23 mouse cellular contexts compared by ENCODE assay signal in the genomic region with DNA sequence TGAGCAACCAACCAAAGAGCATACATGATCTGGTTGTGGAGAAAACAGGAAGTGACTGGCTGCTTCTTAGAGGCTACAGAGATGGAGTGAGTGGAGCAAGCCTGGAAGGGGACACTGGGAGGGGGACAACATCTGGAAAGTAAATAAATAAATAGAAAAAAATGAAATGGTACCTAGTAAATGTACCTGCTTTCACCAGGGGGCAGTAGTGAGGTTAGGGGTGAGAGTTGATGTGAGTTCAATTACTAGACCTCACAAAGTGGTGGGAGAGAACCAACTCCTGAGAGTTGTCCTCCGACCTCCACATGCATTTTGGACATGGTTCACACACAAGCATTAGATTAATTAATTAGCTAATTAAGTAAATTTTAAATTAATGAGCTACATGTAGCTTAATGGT.
A peak's percentile ranks its signal among the peaks of the same experiment; 100 is the strongest.
DNase-seq lines count a peak whose midpoint lies in the region; TF ChIP-seq lines count a peak whose summit lies in the region.
"Had no signal": no experiment of that assay in that cellular context is flagged by ENCODE, and none has a peak within 500 bp of the region (broad histone marks: within the 10 kb centered on the region; RNA-seq: fewer than 3 reads in every experiment).

No protein-coding gene starts in this region.

- WGBS in cerebellum, adult 2 months = 93% methylated on average over 1 of the region's 1 CpGs

- no peaks in the 10 kb centered on the region for H3K4me1 ChIP-seq in cerebellum, adult 2 months (ENCODE audit: control insufficient read depth, insufficient read depth, low read length)
- H3K4me1 ChIP-seq: embryonic facial prominence, embryonic 12.5 days; embryonic facial prominence, embryonic 15.5 days; heart, embryonic 12.5 days; heart, embryonic 15.5 days; hindbrain, embryonic 10.5 days; hindbrain, embryonic 13.5 days; intestine, embryonic 15.5 days had no signal

- TF ChIP-seq CTCF in cerebellum, adult 2 months (IDR thresholded peaks at IDR 0.05; ENCODE audit: borderline replicate concordance, insufficient read depth, low read depth, low read length) = no peak
- peak; percentile 12 for TF ChIP-seq CTCF in left cerebral cortex, adult 2 months (IDR thresholded peaks at IDR 0.05)

- TF ChIP-seq POLR2A in cerebellum, adult 2 months (IDR thresholded peaks at IDR 0.05; ENCODE audit: borderline replicate concordance, insufficient read depth, low read length) = no peak

- intact Hi-C loops in left cerebral cortex, adult 2 months (cut with DNase I) = no loop called here
- intact Hi-C loops in left cerebral cortex, postnatal 25 days (cut with DNase I) = no loop called here

- no peaks in the 10 kb centered on the region for H3K27me3 ChIP-seq in cerebellum, adult 2 months (ENCODE audit: control insufficient read depth, insufficient read depth, low read length)
- H3K27me3 ChIP-seq: embryonic facial prominence, embryonic 12.5 days; embryonic facial prominence, embryonic 15.5 days; heart, embryonic 12.5 days; heart, embryonic 15.5 days; hindbrain, embryonic 13.5 days; intestine, embryonic 15.5 days had no signal

- H3K27ac ChIP-seq in cerebellum, adult 2 months (ENCODE audit: insufficient read depth, low read length) = no peak overlapping the region
- no peak overlapping the region for H3K27ac ChIP-seq in left cerebral cortex, adult 2 months
- H3K27ac ChIP-seq: embryonic facial prominence, embryonic 12.5 days; embryonic facial prominence, embryonic 15.5 days; heart, embryonic 15.5 days; hindbrain, embryonic 10.5 days; hindbrain, embryonic 13.5 days; intestine, embryonic 15.5 days had no signal

- no peak overlapping the region for H3K4me3 ChIP-seq in cerebellum, adult 2 months (replicated peaks; ENCODE audit: insufficient read depth, low read depth, low read length)
- no peak overlapping the region for H3K4me3 ChIP-seq in left cerebral cortex, adult 2 months
- H3K4me3 ChIP-seq: embryonic facial prominence, embryonic 12.5 days; embryonic facial prominence, embryonic 15.5 days; heart, embryonic 12.5 days; heart, embryonic 15.5 days; hindbrain, embryonic 10.5 days; hindbrain, embryonic 13.5 days; intestine, embryonic 15.5 days had no signal

- peak; percentile 2 to 15 for DNase-seq in cerebellum, postnatal 10 days
- no peak for DNase-seq in cerebellum, adult 2 months
- DNase-seq in left cerebral cortex, adult 2 months (ENCODE audit: extremely low spot score in 1 of 2, low spot score in 2 of 2) = no peak
- no peak for DNase-seq in left cerebral cortex, postnatal 25 days (ENCODE audit: low spot score in 2 of 2)
- DNase-seq in ZHBTc4 (ENCODE audit: low read depth, low spot score) = peak; percentile 25
- no peak for DNase-seq in urinary bladder, postnatal 4 days (ENCODE audit: low spot score in 2 of 2)
- DNase-seq: adrenal gland, adult 8-10 months; adrenal gland, postnatal 25 days; cerebellum, adult 11-12 months; cerebellum, adult 9-10 months; cerebellum, postnatal 25 days; forebrain, postnatal 0 days; gastrocnemius, postnatal 25 days; heart, adult 18-20 months; heart, postnatal 10 days; heart, postnatal 36 days had no signal

Comparison
In these comparisons a context has a peak if more than half of its experiments do, and no peak if none do; other contexts are left out.
1. DNase-seq: peak in cerebellum, postnatal 10 days (2 of 2) and ZHBTc4 (single experiment); none in cerebellum, adult 2 months (0 of 2), left cerebral cortex, adult 2 months (0 of 2), left cerebral cortex, postnatal 25 days (0 of 2) and urinary bladder, postnatal 4 days (0 of 2).